Mouse (Mus musculus) C2C12 (cell line): ENCODE results near the gene Praf2.

Experiments used
- CTCF ChIP-seq: IDR thresholded peaks from one replicate; pipeline ENCODE4 v1.5.1; 2011; ENCODE audit not compliant: control insufficient read depth, insufficient read depth, insufficient read length
- FOSL1 ChIP-seq: IDR thresholded peaks from one replicate; pipeline ENCODE4 v1.8.0; 2011; ENCODE audit warnings: mild to moderate bottlenecking, low read length; ENCODE audit not compliant: poor library complexity, insufficient read depth, severe bottlenecking
- MAX ChIP-seq: IDR thresholded peaks from one replicate; pipeline ENCODE4 v1.6.1; 2011; ENCODE audit warnings: mild to moderate bottlenecking, control low read depth
- MYOD1 ChIP-seq: IDR thresholded peaks from one replicate; pipeline ENCODE4 v1.6.1; 2011; ENCODE audit warnings: low read depth; ENCODE audit not compliant: control insufficient read depth, insufficient read length
- MYOG ChIP-seq: IDR thresholded peaks from one replicate; pipeline ENCODE4 v1.6.1; 2011; ENCODE audit not compliant: control insufficient read depth, insufficient read length; ENCODE audit errors: extremely low read depth
- USF1 ChIP-seq: IDR thresholded peaks from one replicate; pipeline ENCODE4 v1.6.1; 2011; ENCODE audit warnings: low read depth, mild to moderate bottlenecking, control low read depth, moderate library complexity

DNA sequence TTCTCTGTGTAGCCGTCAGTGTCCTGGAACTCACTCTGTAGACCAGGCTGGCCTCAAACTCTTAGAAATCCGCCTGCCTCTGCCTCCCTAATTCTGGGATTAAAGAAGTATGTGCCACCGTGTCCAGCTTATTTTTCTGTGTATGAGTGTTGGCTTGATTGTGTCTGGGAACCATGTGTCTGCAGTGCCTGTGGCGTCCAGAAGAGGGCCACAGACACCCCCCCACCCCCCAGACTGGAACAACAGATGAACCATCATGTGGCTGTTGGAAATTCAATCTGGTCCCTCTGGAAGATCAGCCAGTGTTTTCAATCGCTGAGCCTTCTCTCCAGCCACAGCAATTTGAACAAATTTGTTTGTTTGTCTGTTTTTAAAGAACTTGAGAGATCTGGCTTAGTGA lies 15.2 kb downstream of the Praf2 start:
- no peak for TF ChIP-seq CTCF
- TF ChIP-seq MAX: no peak
- no peak for TF ChIP-seq MYOG
- TF ChIP-seq MYOD1: no peak
- no peak for TF ChIP-seq USF1
- TF ChIP-seq FOSL1: no peak
